Mouse (Mus musculus) megakaryocyte-erythroid progenitor cell, adult 5-6 weeks (primary cell): ENCODE measurements around the gene Tbx1. TPM values are rescaled to one million over a fixed set of nuclear protein-coding genes. Genes with fewer than 3 reads are reported as not detected.

Experiments used
- ATAC-seq: replicated peaks from 2 replicates; pipeline ENCODE4 v1.8.0; 2016; ENCODE audit warnings: mild to moderate bottlenecking, inconsistent platforms; ENCODE audit not compliant: severe bottlenecking, poor library complexity, low FRiP score, low TSS enrichment
- total RNA-seq, 2 experiments: library from RNA; stranded (forward) in 1 of 2; stranded (reverse) in 1 of 2; fragments of 200-1000, 215-1000 nt in 1 of 2; fragments of >200 nt in 1 of 2; fragmentation: Nextera tagmentation in 1 of 2; gene quantifications; 2 replicates each; pipeline ENCODE4 v1.2.3; 2014 to 2017

Tbx1 gene
- total RNA-seq, 2 experiments from 2014 or later: not detected

- ATAC-seq: no peak
Measured at GRCm38 (mm10) chr16:18574196-18574595, 16.3 kb downstream of the Tbx1 start.

- no peak for ATAC-seq
Measured at GRCm38 (mm10) chr16:18568599-18568998, 21.9 kb downstream of the Tbx1 start.

DNA sequence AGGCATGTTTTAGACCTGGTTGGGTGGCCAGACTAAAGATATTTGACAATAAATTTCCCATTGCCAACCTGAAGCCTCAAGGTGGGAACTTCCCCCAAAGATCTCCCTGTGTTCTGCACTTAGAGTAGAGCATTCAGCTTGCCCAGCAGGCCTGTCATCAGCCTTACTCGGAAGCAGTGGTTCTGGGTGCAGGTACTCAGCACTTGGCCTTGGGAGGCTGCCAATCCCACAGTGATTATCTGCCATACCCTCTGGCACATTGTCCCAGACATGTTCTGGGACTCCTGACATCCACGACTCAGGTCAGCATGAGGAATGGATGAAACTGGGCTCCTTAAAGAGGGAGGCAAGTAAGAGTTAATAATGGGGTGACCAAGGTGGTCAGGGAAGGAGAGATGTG, 26.0 kb downstream of the Tbx1 start:
- 0 out of 2 replicates have a peak, but pooled peaks have one; percentile 21 for ATAC-seq

- ATAC-seq: no peak
Measured at GRCm38 (mm10) chr16:18556461-18556860, 34.0 kb downstream of the Tbx1 start.

- ATAC-seq: no peak
Measured at GRCm38 (mm10) chr16:18555235-18555935, 35.1 kb downstream of the Tbx1 start.

GRCm38 (mm10) chr16:18554721-18555120, 35.8 kb downstream of the Tbx1 start:
- ATAC-seq: no peak

GRCm38 (mm10) chr16:18552106-18552710, 38.3 kb downstream of the Tbx1 start:
- ATAC-seq: no peak

- no peak for ATAC-seq
Measured at GRCm38 (mm10) chr16:18551604-18552003, 38.9 kb downstream of the Tbx1 start.

DNA sequence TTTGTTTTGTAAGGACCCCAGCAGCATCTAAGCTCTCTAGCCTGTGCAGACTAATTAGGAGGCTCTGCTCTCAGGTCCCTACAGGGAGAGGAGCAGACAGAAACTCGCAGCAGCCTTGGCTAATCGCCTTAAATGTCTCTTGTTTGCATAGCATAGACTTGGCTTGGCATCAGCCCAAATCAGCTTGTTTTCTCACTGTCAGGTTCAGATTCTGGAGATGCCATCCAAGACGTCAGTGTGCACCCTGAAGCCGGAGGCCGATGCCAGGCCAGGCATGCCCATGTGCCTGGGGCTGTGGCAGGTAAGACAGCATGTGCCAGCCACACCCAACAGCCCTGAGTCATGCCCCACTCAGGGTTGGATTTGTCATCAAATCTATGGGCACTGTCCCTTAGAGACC, 42.6 kb downstream of the Tbx1 start:
- ATAC-seq: no peak

GRCm38 (mm10) chr16:18543151-18543829, 47.2 kb downstream of the Tbx1 start:
- no peak for ATAC-seq

DNA sequence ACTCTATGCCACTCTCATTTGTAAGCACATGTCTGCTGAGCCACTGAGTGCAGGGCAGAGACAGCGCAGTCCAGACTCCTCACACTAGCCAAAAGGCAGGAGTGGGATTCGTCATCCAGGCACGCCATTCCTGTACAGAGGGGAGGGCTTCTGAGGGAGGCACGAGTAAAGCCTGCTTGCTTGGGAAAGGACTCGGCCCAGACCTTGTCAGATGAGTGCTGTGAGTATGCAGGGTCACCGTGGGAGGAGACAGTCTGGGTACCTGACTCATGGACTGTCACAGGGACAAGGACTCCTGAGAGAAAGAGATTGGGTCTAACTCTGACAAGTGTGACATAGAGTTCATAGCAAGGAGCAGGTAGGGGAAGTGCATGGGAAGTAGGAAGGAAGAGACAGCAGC, 51.2 kb downstream of the Tbx1 start:
- no peak for ATAC-seq

- ATAC-seq: no peak
Measured at GRCm38 (mm10) chr16:18537407-18537990, 53.0 kb downstream of the Tbx1 start.

GRCm38 (mm10) chr16:18533061-18533460, 57.4 kb downstream of the Tbx1 start:
- peak; percentile 100 for ATAC-seq

Other genes with a start within 250 kb of the Tbx1 start
- 76.7 and 91.5 TPM in 2 replicates for gene Tango2, start 242.6 kb downstream of the Tbx1 start, total RNA-seq (2014; fragmentation: Nextera tagmentation)
- 16.9 and 20.4 TPM in 2 replicates for gene Tango2, start 242.6 kb downstream of the Tbx1 start, total RNA-seq (2017)
- 14.0 and 16.5 TPM in 2 replicates for gene Arvcf, start 242.5 kb downstream of the Tbx1 start, total RNA-seq (2014; fragmentation: Nextera tagmentation)
- 14.3 and 19.4 TPM in 2 replicates for gene Arvcf, start 242.5 kb downstream of the Tbx1 start, total RNA-seq (2017)
- gene Txnrd2, start 164.3 kb downstream of the Tbx1 start, total RNA-seq (2014; fragmentation: Nextera tagmentation): 75.4 and 82.3 TPM in 2 replicates
- gene Txnrd2, start 164.3 kb downstream of the Tbx1 start, total RNA-seq (2017): 97.2 and 145 TPM in 2 replicates
- gene Comt, start 163.8 kb downstream of the Tbx1 start, total RNA-seq (2014; fragmentation: Nextera tagmentation): 84.0 and 105 TPM in 2 replicates
- gene Comt, start 163.8 kb downstream of the Tbx1 start, total RNA-seq (2017): 56.1 and 59.7 TPM in 2 replicates
- 14.6 and 17.1 TPM in 2 replicates for gene Gnb1l, start 92.0 kb downstream of the Tbx1 start, total RNA-seq (2014; fragmentation: Nextera tagmentation)
- gene Gnb1l, start 92.0 kb downstream of the Tbx1 start, total RNA-seq (2017): 5.8 and 10.1 TPM in 2 replicates
- 18.9 and 23.1 TPM in 2 replicates for gene Rtl10, start 91.8 kb downstream of the Tbx1 start, total RNA-seq (2014; fragmentation: Nextera tagmentation)
- gene Rtl10, start 91.8 kb downstream of the Tbx1 start, total RNA-seq (2017): 7.4 and 9.1 TPM in 2 replicates
- gene Gp1bb, start 31.7 kb upstream of the Tbx1 start, total RNA-seq (2014; fragmentation: Nextera tagmentation): 0.72 and 0.87 TPM in 2 replicates
- 1.6 and 3.4 TPM in 2 replicates for gene Gp1bb, start 31.7 kb upstream of the Tbx1 start, total RNA-seq (2017)
- gene Gm49601, start 35.8 kb upstream of the Tbx1 start, total RNA-seq (2014; fragmentation: Nextera tagmentation): not detected in 2 replicates
- gene Gm49601, start 35.8 kb upstream of the Tbx1 start, total RNA-seq (2017): 0.80 TPM in 1 of 2 replicates, not detected in the other
- gene Sept5, start 39.3 kb upstream of the Tbx1 start, total RNA-seq (2014; fragmentation: Nextera tagmentation): 0.64 TPM in 1 of 2 replicates, not detected in the other
- gene Sept5, start 39.3 kb upstream of the Tbx1 start, total RNA-seq (2017): 0.09 TPM in 1 of 2 replicates, not detected in the other
- gene Cldn5, start 186.2 kb upstream of the Tbx1 start, total RNA-seq (2014; fragmentation: Nextera tagmentation): not detected in 2 replicates
- gene Cldn5, start 186.2 kb upstream of the Tbx1 start, total RNA-seq (2017): not detected in 2 replicates
- 80.2 and 81.2 TPM in 2 replicates for gene Ufd1, start 221.1 kb upstream of the Tbx1 start, total RNA-seq (2014; fragmentation: Nextera tagmentation)
- gene Ufd1, start 221.1 kb upstream of the Tbx1 start, total RNA-seq (2017): 73.7 and 112 TPM in 2 replicates
- gene Cdc45, start 221.3 kb upstream of the Tbx1 start, total RNA-seq (2014; fragmentation: Nextera tagmentation): 63.3 and 67.3 TPM in 2 replicates
- 58.1 and 69.0 TPM in 2 replicates for gene Cdc45, start 221.3 kb upstream of the Tbx1 start, total RNA-seq (2017)
- gene 2510002D24Rik, start 245.9 kb upstream of the Tbx1 start, total RNA-seq (2014; fragmentation: Nextera tagmentation): 42.7 and 71.2 TPM in 2 replicates
- gene 2510002D24Rik, start 245.9 kb upstream of the Tbx1 start, total RNA-seq (2017): 52.5 TPM in 2 replicates
- gene Gm28539, start 245.9 kb upstream of the Tbx1 start, total RNA-seq (2014; fragmentation: Nextera tagmentation): not detected in 2 replicates
- gene Gm28539, start 245.9 kb upstream of the Tbx1 start, total RNA-seq (2017): not detected in 2 replicates